In the genomic region with DNA sequence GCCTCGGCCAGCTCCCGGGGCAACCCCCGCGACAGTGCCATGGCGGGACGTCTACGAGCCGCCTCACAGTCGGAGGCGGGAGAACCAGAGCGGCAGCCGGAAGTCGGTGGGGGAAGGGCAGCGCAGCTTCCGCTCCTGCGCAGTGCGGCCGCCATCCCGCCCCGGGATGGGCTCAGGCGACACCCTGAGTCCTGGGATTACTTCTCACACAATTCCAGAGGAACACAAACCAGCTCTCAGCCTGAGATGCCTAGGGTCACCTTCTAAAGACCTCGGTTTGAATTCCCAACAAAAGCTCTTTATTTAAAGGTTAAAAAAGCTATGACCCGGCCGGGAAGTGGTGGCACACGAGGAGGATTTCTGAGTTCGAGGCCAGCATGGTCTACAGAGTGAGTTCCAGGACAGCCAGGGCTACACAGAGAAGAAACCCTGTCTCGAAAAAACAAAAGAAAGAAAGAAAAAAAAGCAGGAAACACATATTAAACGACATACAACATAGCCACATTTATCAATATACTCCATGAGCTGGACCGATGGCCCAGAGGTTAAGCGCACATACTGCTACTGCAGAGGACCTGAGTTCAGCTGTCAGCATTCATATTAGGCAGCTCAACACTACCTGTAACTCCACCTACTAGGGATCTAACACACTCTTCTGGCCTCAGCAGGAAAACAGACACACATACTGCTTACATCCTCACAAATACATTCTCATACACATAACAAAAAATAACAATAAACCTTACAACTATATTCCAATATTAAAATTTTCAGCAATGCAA, we compare ENCODE assay signal across 8 mouse cellular contexts. TPM values are rescaled to one million over a fixed set of nuclear protein-coding genes. Genes with fewer than 3 reads are reported as not detected.
A peak's percentile ranks its signal among the peaks of the same experiment; 100 is the strongest.
DNase-seq lines count a peak whose midpoint lies in the region; ATAC-seq lines count a peak whose summit lies in the region.

No protein-coding gene starts in this region.

- peak; percentile 80 for DNase-seq in adipocyte (ENCODE audit: low spot score)
- peak; percentile 96 for DNase-seq in embryo, embryonic 10 days (ENCODE audit: low spot score)
- DNase-seq in gastrocnemius, postnatal 14 days = peak; percentile 93
- DNase-seq in intestine, embryonic 14.5 days (ENCODE audit: low spot score) = peak; percentile 96
- DNase-seq in left cerebral cortex, postnatal 14 days (ENCODE audit: low spot score in 2 of 2) = peak; percentile 94
- DNase-seq in mesoderm, embryonic 11.5 days (ENCODE audit: low read depth, low spot score) = peak; percentile 92
- DNase-seq in right cerebral cortex, postnatal 36 days (ENCODE audit: low spot score in 2 of 2) = peak; percentile 88
- peak; percentile 88 for DNase-seq in yolk sac, embryonic 10.5 days (ENCODE audit: low spot score)

- H3K4me3 ChIP-seq in intestine, embryonic 14.5 days (ENCODE audit: low read depth, low read length) = peak overlapping the region; percentile 98

- WGBS in intestine, embryonic 14.5 days = 10% methylated on average over 27 of the region's 30 CpGs

- peak overlapping the region; percentile 94 for H3K4me2 ChIP-seq in intestine, embryonic 14.5 days (ENCODE audit: low read length)

- peaks cover 6% of the 10 kb centered on the region; the same call in 1 of the 2 replicates for H3K4me1 ChIP-seq in intestine, embryonic 14.5 days (replicated peaks; ENCODE audit: control insufficient read depth, insufficient read depth, low read length)

- H3K27me3 ChIP-seq in intestine, embryonic 14.5 days (replicated peaks; ENCODE audit: control insufficient read depth, insufficient read depth, low read length) = no peaks in the 10 kb centered on the region

- ATAC-seq in intestine, embryonic 14.5 days (replicated peaks; ENCODE audit: low FRiP score, low TSS enrichment, low read depth) = peak; percentile 95

- intact Hi-C loops in gastrocnemius, postnatal 14 days (cut with DNase I; ENCODE audit: low total_unique reads) = no loop called here
- intact Hi-C loops in left cerebral cortex, postnatal 14 days (cut with DNase I) = no loop called here

- H3K27ac ChIP-seq in intestine, embryonic 14.5 days (ENCODE audit: low read depth) = peak overlapping the region; percentile 82

- no peaks in the 10 kb centered on the region for H3K9me3 ChIP-seq in intestine, embryonic 14.5 days (ENCODE audit: control insufficient read depth, low read length)

- H3K36me3 ChIP-seq in intestine, embryonic 14.5 days (ENCODE audit: control insufficient read depth, insufficient read depth, low read length) = peaks cover 18% of the 10 kb centered on the region

- peak overlapping the region; percentile 86 for H3K9ac ChIP-seq in intestine, embryonic 14.5 days (ENCODE audit: low read length)

RNA-seq across cellular contexts. Expression of a gene that starts 0.7 kb away (rescaled TPM):
- 10 to 100 TPM; 36.4 to 44.3 TPM for total RNA-seq in gastrocnemius, postnatal 14 days (2021)
- 187 and 201 TPM in 2 replicates for polyA plus RNA-seq in intestine, embryonic 14.5 days (2014; fragmentation: Nextera tagmentation; extraction: Ambion mirVana)
- total RNA-seq in left cerebral cortex, postnatal 14 days (2021) = 10 to 100 TPM; 81.0 to 81.1 TPM

RNA-seq across cellular contexts. Expression of a gene that starts 27.8 kb away (rescaled TPM):
- total RNA-seq in gastrocnemius, postnatal 14 days (2021) = 10 to 100 TPM; 17.1 to 17.6 TPM
- 57.2 and 58.7 TPM in 2 replicates for polyA plus RNA-seq in intestine, embryonic 14.5 days (2014; fragmentation: Nextera tagmentation; extraction: Ambion mirVana)
- total RNA-seq in left cerebral cortex, postnatal 14 days (2021) = 10 to 100 TPM; 22.8 to 25.4 TPM

RNA-seq across cellular contexts. Expression of a gene that starts 35.6 kb away (rescaled TPM):
- 1 to 10 TPM; 7.0 to 7.3 TPM for total RNA-seq in gastrocnemius, postnatal 14 days (2021)
- 5.3 and 5.5 TPM in 2 replicates for polyA plus RNA-seq in intestine, embryonic 14.5 days (2014; fragmentation: Nextera tagmentation; extraction: Ambion mirVana)
- 10 to 100 TPM; 10.2 to 12.1 TPM for total RNA-seq in left cerebral cortex, postnatal 14 days (2021)

Comparison
In these comparisons a context has a peak if more than half of its experiments do, and no peak if none do; other contexts are left out.
1. Peak in every context shown above with its lines: DNase-seq, ATAC-seq, H3K4me3 ChIP-seq and H3K27ac ChIP-seq.